Mouse (Mus musculus) heart, adult 2 months (tissue): ENCODE results near the gene Fam83e. TPM values are rescaled to one million over a fixed set of nuclear protein-coding genes. Genes with fewer than 3 reads are reported as not detected.

Experiments used
- DNase-seq, 2 experiments: peaks; one replicate each; pipeline ENCODE4 v3.0.0; 2021
- H3K27ac ChIP-seq: fragments of 200-600 bp; 2 replicates; pipeline ENCODE4 v1.8.1; 2022
- H3K27me3 ChIP-seq: fragments of 200-500 bp; 2 replicates; pipeline ENCODE4 v1.6.1; 2012; ENCODE audit warnings: mild to moderate bottlenecking, low read length, inconsistent platforms, mixed read lengths; ENCODE audit not compliant: control insufficient read depth, insufficient read depth
- H3K36me3 ChIP-seq: fragments of 200-500 bp; 2 replicates; pipeline ENCODE4 v1.6.1; 2012; ENCODE audit warnings: low read length, inconsistent platforms; ENCODE audit not compliant: control insufficient read depth, insufficient read depth
- H3K4me1 ChIP-seq: fragments of 200-500 bp; 2 replicates; pipeline ENCODE4 v1.6.1; 2011; ENCODE audit warnings: low read length; ENCODE audit not compliant: control insufficient read depth, insufficient read depth
- H3K4me3 ChIP-seq: fragments of 200-600 bp; 2 replicates; pipeline ENCODE4 v1.8.1; 2022
- H3K79me2 ChIP-seq: fragments of 200-500 bp; replicated peaks from 2 replicates; pipeline ENCODE4 v1.6.1; 2012; ENCODE audit warnings: mild to moderate bottlenecking, inconsistent platforms, low read length, moderate library complexity, mixed read lengths; ENCODE audit not compliant: control insufficient read depth, insufficient read depth
- H3K9ac ChIP-seq: fragments of 200-500 bp; 2 replicates; pipeline ENCODE4 v1.6.1; 2012; ENCODE audit warnings: low read depth, mild to moderate bottlenecking, control low read depth, inconsistent platforms, low read length, mixed read lengths
- CTCF ChIP-seq: fragments of 200-600 bp; IDR thresholded peaks from 2 replicates; pipeline ENCODE4 v1.8.1; 2022; ENCODE audit warnings: antibody characterized with exemption, mild to moderate bottlenecking, moderate library complexity
- EP300 ChIP-seq: fragments of 200-500 bp; IDR thresholded peaks from 2 replicates; pipeline ENCODE4 v1.6.1; 2011; ENCODE audit warnings: low read depth, low read length, control low read depth; ENCODE audit not compliant: insufficient read depth
- POLR2A ChIP-seq: fragments of 200-500 bp; IDR thresholded peaks from 2 replicates; pipeline ENCODE4 v1.6.1; 2011; ENCODE audit warnings: mild to moderate bottlenecking, low read depth, low read length, control low read depth; ENCODE audit not compliant: insufficient read depth
- WGBS: fragments of 180-500 bp; shearing (Covaris S2); methylation state at CpG from one replicate; pipeline ENCODE4 v1.1.7; 2018; 5-methylcytosine and 5-hydroxymethylcytosine counted together
- intact Hi-C: fragments of 180-260 bp; cut with DNase I; formaldehyde crosslinking; loops from one replicate; pipeline ENCODE4 v1.15.1; 2025
- polyA plus RNA-seq: library from polyadenylated mRNA; depleted of rRNA; stranded (reverse); fragments of >200 nt; gene quantifications from 2 replicates; pipeline ENCODE4 v1.2.3, GENCODE M21; 2012
- total RNA-seq, 2 experiments: library from RNA; stranded (reverse); gene quantifications; 2 replicates each; pipeline ENCODE4 v1.2.3; 2021

The Fam83e gene
- total and polyA plus RNA-seq, 3 experiments, result 0.13 to 1.1 (median 0.34) TPM

DNA sequence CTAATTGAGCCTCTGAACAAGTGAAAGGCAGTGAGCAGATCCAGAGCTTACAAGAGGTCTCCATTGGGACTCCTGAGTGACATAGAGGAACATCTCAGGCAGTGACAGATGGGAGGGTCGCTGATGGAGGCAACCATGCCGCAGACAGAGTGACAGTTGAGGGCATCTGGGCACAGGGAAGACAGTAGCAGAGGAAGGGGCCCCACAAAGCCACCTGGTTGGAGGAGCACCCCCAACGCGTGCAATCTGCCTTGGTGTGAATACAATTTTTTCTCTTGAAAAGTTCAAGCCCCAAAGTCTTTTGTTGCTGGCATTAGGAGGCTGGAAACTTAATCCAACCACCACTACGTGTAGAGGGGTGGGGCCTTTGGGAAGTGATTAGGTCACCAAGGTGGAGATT is 39.1 kb downstream of the Fam83e start:
- Histone ChIP-seq H3K4me3 (no peak overlapping the region), H3K27ac (no peak overlapping the region), H3K9ac (no peak overlapping the region), H3K79me2 (no peaks in the 10 kb centered on the region), H3K27me3 (peaks cover 9% of the 10 kb centered on the region), H3K36me3 (no peaks in the 10 kb centered on the region), H3K4me1 (no peaks in the 10 kb centered on the region; the same call in 1 of the 2 replicates)
- 58% methylated on average over 5 of the region's 5 CpGs for WGBS
- DNase-seq, result no peak
- no peak for TF ChIP-seq POLR2A
- no peak for TF ChIP-seq CTCF
- no peak for TF ChIP-seq EP300
- intact Hi-C loops, result no loop called here

DNA sequence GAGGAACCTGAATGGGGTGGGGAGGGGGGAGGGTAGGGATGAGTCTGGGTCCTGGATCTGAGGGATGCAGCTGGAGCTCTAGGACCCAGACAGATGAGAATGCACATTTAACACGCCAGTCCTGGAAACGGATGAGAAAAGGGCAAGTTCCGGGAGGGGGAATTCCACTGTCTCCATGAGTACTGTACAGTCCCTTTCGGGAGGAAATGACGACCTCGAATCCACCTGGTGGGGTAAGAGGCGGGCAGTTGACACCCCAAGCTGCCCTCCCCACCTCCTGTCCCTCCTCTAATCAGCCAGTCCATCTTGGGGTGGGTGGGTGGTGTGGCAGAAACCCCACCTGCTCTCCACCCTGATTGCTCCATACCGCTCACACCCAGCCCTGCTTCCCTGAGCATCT is 45.0 kb downstream of the Fam83e start:
- Histone ChIP-seq H3K79me2 (no peaks in the 10 kb centered on the region), H3K9ac (no peak overlapping the region), H3K36me3 (no peaks in the 10 kb centered on the region), H3K4me1 (no peaks in the 10 kb centered on the region), H3K27me3 (no peaks in the 10 kb centered on the region), H3K27ac (no peak overlapping the region), H3K4me3 (no peak overlapping the region)
- no peak for DNase-seq
- intact Hi-C loops, result no loop called here
- WGBS, result 37% methylated on average over 8 of the region's 8 CpGs
- TF ChIP-seq EP300, result no peak
- no peak for TF ChIP-seq CTCF
- no peak for TF ChIP-seq POLR2A

DNA sequence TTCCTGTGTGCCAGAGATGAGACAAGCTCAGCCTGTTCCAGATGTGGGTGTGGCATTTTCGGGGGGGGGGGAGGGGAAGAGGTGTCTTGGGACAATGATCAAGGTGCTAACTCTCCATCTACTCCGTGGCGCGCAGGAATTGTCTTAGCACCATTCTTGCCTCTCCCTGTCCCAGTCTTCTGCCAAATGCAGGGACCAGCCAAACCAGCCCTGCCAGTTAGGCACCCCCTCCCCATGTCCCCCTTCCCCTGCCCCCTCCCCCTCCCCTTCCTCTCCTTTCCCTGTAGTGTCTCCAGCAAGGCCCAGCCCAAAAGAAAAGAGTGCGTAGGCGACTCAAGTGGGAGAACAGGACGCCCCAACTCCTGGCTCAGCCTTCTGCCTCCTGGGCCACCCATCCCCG is 45.8 kb downstream of the Fam83e start:
- Histone ChIP-seq H3K27ac (no peak overlapping the region), H3K36me3 (no peaks in the 10 kb centered on the region), H3K79me2 (no peaks in the 10 kb centered on the region), H3K9ac (no peak overlapping the region), H3K4me3 (no peak overlapping the region), H3K4me1 (no peaks in the 10 kb centered on the region), H3K27me3 (no peaks in the 10 kb centered on the region)
- intact Hi-C loops, result no loop called here
- TF ChIP-seq EP300 (no peak), POLR2A (no peak), CTCF (no peak)
- no peak for DNase-seq
- 53% methylated on average over 8 of the region's 8 CpGs for WGBS

DNA sequence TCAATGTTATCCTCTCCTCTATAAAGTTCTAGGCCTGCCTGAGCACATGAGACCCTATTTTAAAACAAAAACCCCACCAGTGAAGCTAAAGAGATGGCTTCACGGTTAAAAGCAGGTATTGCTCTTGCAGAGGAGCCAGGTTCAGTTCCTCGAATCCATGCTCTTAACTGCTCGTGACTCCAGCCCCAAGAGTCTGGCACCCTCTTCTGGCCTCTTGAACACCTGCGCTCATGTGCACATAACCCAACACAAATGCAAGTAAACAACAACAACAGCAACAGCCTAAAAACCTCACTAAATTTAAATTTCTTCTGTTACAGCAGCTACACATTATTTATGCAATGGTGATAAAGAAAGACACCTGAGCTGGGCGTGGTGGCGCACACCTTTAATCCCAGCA is 46.5 kb downstream of the Fam83e start:
- intact Hi-C loops, result no loop called here
- Histone ChIP-seq H3K4me1 (no peaks in the 10 kb centered on the region), H3K36me3 (no peaks in the 10 kb centered on the region), H3K4me3 (no peak overlapping the region), H3K79me2 (no peaks in the 10 kb centered on the region), H3K9ac (no peak overlapping the region), H3K27me3 (no peaks in the 10 kb centered on the region), H3K27ac (no peak overlapping the region)
- 95% methylated on average over 6 of the region's 6 CpGs for WGBS
- DNase-seq, result no peak
- no peak for TF ChIP-seq POLR2A
- TF ChIP-seq EP300, result no peak
- no peak for TF ChIP-seq CTCF

GRCm38 (mm10) chr7:45770427-45771082 is 49.5 kb downstream of the Fam83e start:
- TF ChIP-seq POLR2A (no peak), EP300 (no peak), CTCF (no peak)
- no peaks in the 10 kb centered on the region for H3K27me3 ChIP-seq
- intact Hi-C loops, result no loop called here
- no peak overlapping the region for H3K4me3 ChIP-seq
- WGBS, result 56% methylated on average over 8 of the region's 8 CpGs
- no peaks in the 10 kb centered on the region for H3K79me2 ChIP-seq
- H3K9ac ChIP-seq, result no peak overlapping the region
- no peak for DNase-seq
- no peaks in the 10 kb centered on the region for H3K36me3 ChIP-seq
- no peaks in the 10 kb centered on the region for H3K4me1 ChIP-seq
- no peak overlapping the region for H3K27ac ChIP-seq

DNA sequence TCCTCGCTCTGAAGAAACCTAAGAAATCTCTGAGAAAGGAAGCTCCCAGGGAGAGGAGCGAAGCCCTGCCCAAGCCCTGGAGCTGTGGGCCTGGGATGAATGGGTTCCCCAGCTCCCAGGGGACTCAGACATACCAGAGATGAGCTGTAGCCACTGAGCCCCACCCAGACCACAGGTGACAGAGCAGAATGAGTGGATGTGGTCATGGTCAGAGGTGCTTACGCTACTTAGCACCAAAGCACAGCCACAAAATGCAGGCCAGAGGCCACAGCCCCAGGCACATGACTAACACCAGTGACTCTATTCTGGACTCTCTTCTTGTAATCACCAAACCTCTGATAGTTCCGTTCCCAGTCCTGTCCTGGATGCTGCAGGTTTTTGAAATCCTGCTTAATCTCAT is 50.1 kb downstream of the Fam83e start:
- DNase-seq, result no peak
- Histone ChIP-seq H3K27ac (no peak overlapping the region), H3K9ac (no peak overlapping the region), H3K79me2 (no peaks in the 10 kb centered on the region), H3K4me3 (no peak overlapping the region), H3K4me1 (no peaks in the 10 kb centered on the region), H3K27me3 (no peaks in the 10 kb centered on the region), H3K36me3 (no peaks in the 10 kb centered on the region)
- TF ChIP-seq POLR2A (no peak), CTCF (no peak), EP300 (no peak)
- intact Hi-C loops, result no loop called here
- WGBS, result 57% methylated on average over 4 of the region's 4 CpGs
